16 mouse cellular contexts compared by ENCODE assay signal in the genomic region with DNA sequence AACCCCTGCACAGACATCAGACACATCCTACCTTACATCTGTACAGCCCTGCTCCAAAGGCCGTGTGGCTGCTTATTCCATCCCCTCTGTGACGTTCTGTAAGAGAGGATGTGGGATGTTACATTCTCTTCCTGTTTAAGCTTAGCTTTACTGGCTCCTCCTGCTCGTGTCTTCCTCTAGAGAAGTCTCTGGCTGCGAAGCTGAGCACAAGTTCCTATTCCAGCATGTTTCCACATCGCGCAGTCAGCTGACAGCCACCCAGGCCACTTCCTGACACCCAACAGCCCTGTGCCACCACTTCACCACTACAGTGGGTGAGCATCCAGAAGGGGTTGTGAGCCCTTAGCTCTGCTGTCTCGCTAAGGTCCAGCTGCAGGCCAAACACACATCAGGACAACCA. TPM values are rescaled to one million over a fixed set of nuclear protein-coding genes. Genes with fewer than 3 reads are reported as not detected.
DNase-seq lines count a peak whose midpoint lies in the region; ATAC-seq and TF ChIP-seq lines count a peak whose summit lies in the region.
"Had no signal": no experiment of that assay in that cellular context is flagged by ENCODE, and none has a peak within 500 bp of the region (broad histone marks: within the 10 kb centered on the region; RNA-seq: fewer than 3 reads in every experiment).

No protein-coding gene starts in this region.

- intact Hi-C loops in left cerebral cortex, postnatal 25 days (cut with DNase I) = no loop called here

- H3K9me3 ChIP-seq in liver, embryonic 14.5 days (ENCODE audit: control insufficient read depth, low read length) = no peaks in the 10 kb centered on the region
- no peaks in the 10 kb centered on the region for H3K9me3 ChIP-seq in midbrain, embryonic 15.5 days
- H3K9me3 ChIP-seq: embryonic facial prominence, embryonic 12.5 days; forebrain, embryonic 15.5 days; hindbrain, embryonic 10.5 days; limb, embryonic 15.5 days; neural tube, embryonic 12.5 days had no signal

- no peak overlapping the region for H3K9ac ChIP-seq in liver, embryonic 14.5 days (replicated peaks)
- no peak overlapping the region for H3K9ac ChIP-seq in midbrain, embryonic 15.5 days
- H3K9ac ChIP-seq: embryonic facial prominence, embryonic 12.5 days; forebrain, embryonic 15.5 days; limb, embryonic 15.5 days; neural tube, embryonic 12.5 days had no signal

- H3K36me3 ChIP-seq in liver, embryonic 14.5 days (replicated peaks; ENCODE audit: control insufficient read depth, insufficient read depth, low read depth) = no peaks in the 10 kb centered on the region; the same call in 1 of the 2 replicates
- peaks cover 12% of the 10 kb centered on the region; the same call in 1 of the 2 replicates for H3K36me3 ChIP-seq in macrophage (ENCODE audit: inconsistent target)
- H3K36me3 ChIP-seq in midbrain, embryonic 15.5 days (replicated peaks) = peaks cover 4% of the 10 kb centered on the region; the same call in 1 of the 2 replicates

- no peak overlapping the region for H3K4me2 ChIP-seq in liver, embryonic 14.5 days (ENCODE audit: low read depth)
- H3K4me2 ChIP-seq in midbrain, embryonic 15.5 days = no peak overlapping the region
- H3K4me2 ChIP-seq: embryonic facial prominence, embryonic 12.5 days; forebrain, embryonic 15.5 days; limb, embryonic 15.5 days; neural tube, embryonic 12.5 days had no signal

- 13% methylated on average over 7 of the region's 7 CpGs for WGBS in liver, embryonic 14.5 days (ENCODE audit: insufficient replicate concordance)
- WGBS in macrophage (ENCODE audit: missing documents) = 0% methylated on average over 7 of the region's 7 CpGs
- WGBS in midbrain, embryonic 15.5 days = 80% methylated on average over 7 of the region's 7 CpGs

- H3K27me3 ChIP-seq in liver, embryonic 14.5 days (ENCODE audit: control insufficient read depth, insufficient read depth, low read length) = no peaks in the 10 kb centered on the region
- H3K27me3 ChIP-seq in midbrain, embryonic 15.5 days (replicated peaks) = no peaks in the 10 kb centered on the region
- H3K27me3 ChIP-seq: embryonic facial prominence, embryonic 12.5 days; forebrain, embryonic 15.5 days; limb, embryonic 15.5 days; neural tube, embryonic 12.5 days had no signal

- peak; percentile 49 for DNase-seq in layer of hippocampus, adult 11-12 months (ENCODE audit: low spot score)
- DNase-seq in layer of hippocampus, adult 9-10 months (ENCODE audit: low spot score) = no peak
- DNase-seq in liver, embryonic 14.5 days (ENCODE audit: low read depth in 3 of 3, low spot score in 3 of 3) = peak in 2 of 3 experiments; percentile 13 to 17
- no peak for DNase-seq in left cerebral cortex, postnatal 25 days (ENCODE audit: low spot score in 2 of 2)
- DNase-seq in urinary bladder, adult 2 months (ENCODE audit: low spot score) = no peak
- DNase-seq: kidney, postnatal 14 days; right cerebral cortex, postnatal 25 days; thymus, adult 2 months had no signal

- peaks cover 7% of the 10 kb centered on the region; the same call in 1 of the 2 replicates for H3K79me2 ChIP-seq in macrophage (ENCODE audit: inconsistent target)

- H3K4me1 ChIP-seq in liver, embryonic 14.5 days (replicated peaks; ENCODE audit: control insufficient read depth in 2 of 2, insufficient read depth in 2 of 2, low read length in 1 of 2) = no peaks in the 10 kb centered on the region
- H3K4me1 ChIP-seq in midbrain, embryonic 15.5 days = no peaks in the 10 kb centered on the region
- H3K4me1 ChIP-seq: embryonic facial prominence, embryonic 12.5 days; forebrain, embryonic 15.5 days; limb, embryonic 15.5 days; neural tube, embryonic 12.5 days had no signal

- no peak overlapping the region for H3K27ac ChIP-seq in liver, embryonic 14.5 days
- H3K27ac ChIP-seq in macrophage = peak overlapping the region; percentile 98
- no peak overlapping the region for H3K27ac ChIP-seq in midbrain, embryonic 15.5 days
- H3K27ac ChIP-seq: embryonic facial prominence, embryonic 12.5 days; forebrain, embryonic 15.5 days; hindbrain, embryonic 10.5 days; limb, embryonic 15.5 days; neural tube, embryonic 12.5 days had no signal

- H3K4me3 ChIP-seq in liver, embryonic 14.5 days (ENCODE audit: insufficient read depth in 1 of 2, low read depth in 2 of 2, low read length in 2 of 2) = no peak overlapping the region
- H3K4me3 ChIP-seq in macrophage (ENCODE audit: inconsistent target) = peak overlapping the region; percentile 29; the same call in 1 of the 2 replicates
- no peak overlapping the region for H3K4me3 ChIP-seq in midbrain, embryonic 15.5 days
- H3K4me3 ChIP-seq: embryonic facial prominence, embryonic 12.5 days; forebrain, embryonic 15.5 days; hindbrain, embryonic 10.5 days; limb, embryonic 15.5 days; neural tube, embryonic 12.5 days had no signal

- ATAC-seq in common myeloid progenitor, adult 5-6 weeks (replicated peaks; ENCODE audit: low read depth, poor library complexity, severe bottlenecking) = peak; percentile 81
- peak; percentile 40; the same call in 1 of the 2 replicates for ATAC-seq in liver, embryonic 14.5 days (ENCODE audit: insufficient read depth)
- ATAC-seq in midbrain, embryonic 15.5 days (replicated peaks) = no peak
- ATAC-seq: forebrain, embryonic 15.5 days had no signal

- TF ChIP-seq CTCF in liver, embryonic 14.5 days (IDR thresholded peaks at IDR 0.05; ENCODE audit: low read depth) = no peak

- no peak for TF ChIP-seq EP300 in liver, embryonic 14.5 days (IDR thresholded peaks at IDR 0.05; ENCODE audit: low read depth)

RNA-seq across cellular contexts. Expression of a gene that starts 37.2 kb away (rescaled TPM):
- 24.4 and 33.7 TPM in 2 replicates for total RNA-seq in common myeloid progenitor, adult 5-6 weeks (2017)
- 9.7 and 17.0 TPM in 2 replicates for polyA plus RNA-seq in liver, embryonic 14.5 days (2012; rRNA removed)
- 15.6 and 18.2 TPM in 2 replicates for polyA plus RNA-seq in liver, embryonic 14.5 days (2014; fragmentation: Nextera tagmentation; extraction: Ambion mirVana)
- total RNA-seq in macrophage (2018; cell fraction: chromatin; rRNA removed) = 100 to 1,000 TPM in 5 of 26 experiments, 10 to 100 TPM in 21; 47.6 to 117 (median 79.4) TPM
- total RNA-seq in macrophage (2018; cell fraction: cytosol; rRNA removed) = 10 to 100 TPM; 13.0 to 21.1 (median 16.5) TPM
- total RNA-seq in macrophage (2018; cell fraction: nucleus; rRNA removed) = 10 to 100 TPM; 21.1 to 54.6 (median 37.3) TPM
- polyA plus RNA-seq in macrophage (2018) = 18.7 to 27.6 TPM (median 19.1 TPM) in 3 replicates
- polyA plus RNA-seq in midbrain, embryonic 15.5 days (2015; fragmentation: Nextera tagmentation; extraction: Ambion mirVana) = 49.6 and 52.3 TPM in 2 replicates
- total RNA-seq in left cerebral cortex, postnatal 25 days (2021) = 10 to 100 TPM; 28.0 to 28.1 TPM
- 19.7 and 20.5 TPM in 2 replicates for polyA plus RNA-seq in urinary bladder, adult 2 months (2012; rRNA removed)

Comparison
In these comparisons a context has a peak if more than half of its experiments do, and no peak if none do; other contexts are left out.
1. DNase-seq: peak in layer of hippocampus, adult 11-12 months (single experiment) and liver, embryonic 14.5 days (2 of 3); none in layer of hippocampus, adult 9-10 months (single experiment), left cerebral cortex, postnatal 25 days (0 of 2) and urinary bladder, adult 2 months (single experiment).